ENCODE assay signal across 25 mouse cellular contexts in the genomic region with DNA sequence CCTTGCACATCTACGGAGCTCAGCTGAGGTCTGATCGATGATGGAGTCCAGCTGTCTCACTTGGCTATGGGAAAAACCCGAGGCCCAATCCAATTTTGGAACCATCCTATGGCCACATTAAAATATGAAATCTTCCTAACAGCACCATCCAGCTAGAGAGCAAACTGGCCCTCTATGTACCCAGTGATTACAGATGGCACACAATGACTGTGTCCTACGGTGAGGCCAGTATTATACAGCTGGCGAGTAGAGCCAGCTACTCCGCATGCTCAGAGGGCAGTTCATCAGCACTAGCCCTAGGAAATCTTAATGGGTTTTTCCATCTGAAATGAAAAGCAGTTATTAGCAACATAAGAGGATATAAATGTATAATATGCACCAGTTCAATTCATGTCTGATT.
DNase-seq lines count a peak whose midpoint lies in the region; ATAC-seq and TF ChIP-seq lines count a peak whose summit lies in the region.
"Had no signal": no experiment of that assay in that cellular context is flagged by ENCODE, and none has a peak within 500 bp of the region (broad histone marks: within the 10 kb centered on the region; RNA-seq: fewer than 3 reads in every experiment).

No protein-coding gene starts in this region.

- H3K4me2 ChIP-seq in hindbrain, embryonic 15.5 days: no peak overlapping the region
- H3K4me2 ChIP-seq in hindbrain, postnatal 0 days (ENCODE audit: low read depth, low read length): no peak overlapping the region
- H3K4me2 ChIP-seq: embryonic facial prominence, embryonic 12.5 days; forebrain, embryonic 13.5 days; forebrain, embryonic 15.5 days had no signal

- H3K27ac ChIP-seq in hindbrain, embryonic 15.5 days (replicated peaks): no peak overlapping the region
- no peak overlapping the region for H3K27ac ChIP-seq in hindbrain, postnatal 0 days
- H3K27ac ChIP-seq: embryonic facial prominence, embryonic 10.5 days; embryonic facial prominence, embryonic 12.5 days; forebrain, embryonic 13.5 days; forebrain, embryonic 15.5 days had no signal

- peak; percentile 6 to 22 for DNase-seq in cerebellum, postnatal 10 days
- no peak for DNase-seq in cerebellum, postnatal 4 days (ENCODE audit: low spot score in 2 of 2)
- no peak for DNase-seq in hindbrain, postnatal 0 days (ENCODE audit: low spot score)
- peak; percentile 0 for DNase-seq in left cerebral cortex, postnatal 4 days
- DNase-seq in left cerebral cortex, adult 9 months (ENCODE audit: low spot score in 2 of 2): no peak
- DNase-seq: adrenal gland, adult 8-10 months; adrenal gland, postnatal 14 days; adrenal gland, postnatal 36 days; B cell, adult 2 months; cerebellum, adult 11-12 months; cerebellum, adult 2 months; cerebellum, adult 9-10 months; cerebellum, postnatal 14 days; cerebellum, postnatal 36 days; forebrain, postnatal 0 days had no signal

- H3K4me1 ChIP-seq in hindbrain, embryonic 15.5 days (replicated peaks): no peaks in the 10 kb centered on the region
- no peaks in the 10 kb centered on the region for H3K4me1 ChIP-seq in hindbrain, postnatal 0 days (ENCODE audit: insufficient read depth, low read length)
- H3K4me1 ChIP-seq: embryonic facial prominence, embryonic 10.5 days; embryonic facial prominence, embryonic 12.5 days; forebrain, embryonic 13.5 days; forebrain, embryonic 15.5 days had no signal

- no peak overlapping the region for H3K4me3 ChIP-seq in hindbrain, embryonic 15.5 days
- H3K4me3 ChIP-seq in hindbrain, postnatal 0 days (ENCODE audit: low read length): no peak overlapping the region
- H3K4me3 ChIP-seq: embryonic facial prominence, embryonic 10.5 days; embryonic facial prominence, embryonic 12.5 days; forebrain, embryonic 13.5 days; forebrain, embryonic 15.5 days had no signal

- H3K9me3 ChIP-seq in hindbrain, embryonic 15.5 days: no peaks in the 10 kb centered on the region
- H3K9me3 ChIP-seq in hindbrain, postnatal 0 days (ENCODE audit: low read length): no peaks in the 10 kb centered on the region
- H3K9me3 ChIP-seq: embryonic facial prominence, embryonic 10.5 days; embryonic facial prominence, embryonic 12.5 days; forebrain, embryonic 13.5 days; forebrain, embryonic 15.5 days; G1E had no signal

- H3K27me3 ChIP-seq in hindbrain, embryonic 15.5 days: no peaks in the 10 kb centered on the region
- H3K27me3 ChIP-seq in hindbrain, postnatal 0 days (ENCODE audit: insufficient read depth, low read length): no peaks in the 10 kb centered on the region
- H3K27me3 ChIP-seq: CH12.LX; embryonic facial prominence, embryonic 12.5 days; forebrain, embryonic 13.5 days; forebrain, embryonic 15.5 days had no signal

- ATAC-seq in hindbrain, embryonic 15.5 days (ENCODE audit: low FRiP score, low read depth): peak; percentile 63
- ATAC-seq in hindbrain, postnatal 0 days: no peak
- ATAC-seq: activated CD4-positive, CD25-positive, alpha-beta regulatory T cell, adult 4 months; CD4-positive, CD25-positive, alpha-beta regulatory T cell, adult 4 months; forebrain, embryonic 13.5 days; forebrain, embryonic 15.5 days; forebrain, postnatal 0 days; Patski had no signal

- WGBS in hindbrain, embryonic 15.5 days: 81% methylated on average over 6 of the region's 6 CpGs
- 73% methylated on average over 6 of the region's 6 CpGs for WGBS in hindbrain, postnatal 0 days

- TF ChIP-seq CTCF in hindbrain, postnatal 0 days (IDR thresholded peaks at IDR 0.05; ENCODE audit: low read depth): no peak

- no peak overlapping the region for H3K9ac ChIP-seq in hindbrain, embryonic 15.5 days
- H3K9ac ChIP-seq in hindbrain, postnatal 0 days (replicated peaks; ENCODE audit: low read length): no peak overlapping the region
- H3K9ac ChIP-seq: embryonic facial prominence, embryonic 12.5 days; forebrain, embryonic 13.5 days; forebrain, embryonic 15.5 days; forebrain, postnatal 0 days had no signal

- intact Hi-C loops in left cerebral cortex, postnatal 4 days (cut with DNase I): no loop called here

- H3K36me3 ChIP-seq in hindbrain, embryonic 15.5 days: no peaks in the 10 kb centered on the region
- no peaks in the 10 kb centered on the region for H3K36me3 ChIP-seq in hindbrain, postnatal 0 days (ENCODE audit: insufficient read depth, low read length)
- H3K36me3 ChIP-seq: embryonic facial prominence, embryonic 10.5 days; embryonic facial prominence, embryonic 12.5 days; forebrain, embryonic 15.5 days; G1E had no signal

Comparison
In these comparisons a context has a peak if more than half of its experiments do, and no peak if none do; other contexts are left out.
1. DNase-seq: peak in cerebellum, postnatal 10 days (2 of 2) and left cerebral cortex, postnatal 4 days (single experiment); none in cerebellum, postnatal 4 days (0 of 2), hindbrain, postnatal 0 days (single experiment) and left cerebral cortex, adult 9 months (0 of 2).